In genomic region chr13:50960909-50961308, GRCm38 (mm10) we compare ENCODE assay signal across 14 mouse cellular contexts.
"Had no signal": no experiment of that assay in that cellular context is flagged by ENCODE, and none has a peak within 500 bp of the region (broad histone marks: within the 10 kb centered on the region; RNA-seq: fewer than 3 reads in every experiment).

No protein-coding gene starts in this region.

- H3K4me2 ChIP-seq: lung, embryonic 14.5 days; midbrain, embryonic 12.5 days; midbrain, embryonic 15.5 days; neural tube, embryonic 13.5 days; neural tube, embryonic 15.5 days; stomach, embryonic 15.5 days had no signal

- H3K4me3 ChIP-seq: midbrain, embryonic 10.5 days; midbrain, embryonic 12.5 days; midbrain, embryonic 15.5 days; neural tube, embryonic 13.5 days; neural tube, embryonic 15.5 days; stomach, embryonic 15.5 days had no signal

- DNase-seq: lung, adult 18-20 months; lung, embryonic 14.5 days; lung, postnatal 10 days; lung, postnatal 4 days; right cerebral cortex, postnatal 14 days; thymus, adult 2 months; thymus, postnatal 14 days; thymus, postnatal 36 days had no signal

- H3K27me3 ChIP-seq: midbrain, embryonic 12.5 days; midbrain, embryonic 15.5 days; neural tube, embryonic 13.5 days; neural tube, embryonic 15.5 days; stomach, embryonic 15.5 days had no signal

- H3K36me3 ChIP-seq: midbrain, embryonic 10.5 days; midbrain, embryonic 12.5 days; midbrain, embryonic 15.5 days; neural tube, embryonic 13.5 days; neural tube, embryonic 15.5 days; stomach, embryonic 15.5 days had no signal

- ATAC-seq: midbrain, embryonic 15.5 days had no signal
